Mouse (Mus musculus): Measurements from ENCODE around the gene Oxtr. TPM values are rescaled to one million over a fixed set of nuclear protein-coding genes. Genes with fewer than 3 reads are reported as not detected.

Gene Oxtr
- polyA plus RNA-seq, 1 experiment from 2014 or later, result 0.13 TPM

GRCm38 (mm10) chr6:112497456-112497855 is 7.7 kb upstream of the Oxtr start:
- Histone ChIP-seq H3K9me3 (replicated peaks) (no peaks in the 10 kb centered on the region), H3K36me3 (no peaks in the 10 kb centered on the region), H3K27me3 (ENCODE audit: low read depth, poor library complexity, severe bottlenecking) (peaks cover 7% of the 10 kb centered on the region; the same call in 1 of the 2 replicates), H3K4me3 (no peak overlapping the region), H3K4me1 (peaks cover 25% of the 10 kb centered on the region), H3K27ac (no peak overlapping the region)
- 64% methylated on average over 2 of the region's 2 CpGs for WGBS
- no peak for DNase-seq (ENCODE audit: low spot score)

- H3K27ac ChIP-seq, result peak overlapping the region; percentile 66; the same call in 1 of the 2 replicates
- H3K4me1 ChIP-seq, result peaks cover 25% of the 10 kb centered on the region
- peaks cover 17% of the 10 kb centered on the region for H3K27me3 ChIP-seq (ENCODE audit: low read depth, poor library complexity, severe bottlenecking)
- no peaks in the 10 kb centered on the region for H3K36me3 ChIP-seq
- H3K4me3 ChIP-seq, result no peak overlapping the region
- DNase-seq (ENCODE audit: low spot score), result no peak
- no peaks in the 10 kb centered on the region for H3K9me3 ChIP-seq (replicated peaks)
- 74% methylated on average over 8 of the region's 8 CpGs for WGBS
Observed at GRCm38 (mm10) chr6:112496291-112497060, 6.7 kb upstream of the Oxtr start.

- WGBS, result 33% methylated on average over 4 of the region's 4 CpGs
- Histone ChIP-seq H3K36me3 (no peaks in the 10 kb centered on the region), H3K27ac (peak overlapping the region; percentile 66), H3K27me3 (ENCODE audit: low read depth, poor library complexity, severe bottlenecking) (peaks cover 28% of the 10 kb centered on the region), H3K9me3 (replicated peaks) (no peaks in the 10 kb centered on the region), H3K4me1 (peaks cover 31% of the 10 kb centered on the region), H3K4me3 (no peak overlapping the region)
- DNase-seq (ENCODE audit: low spot score), result no peak
Observed at GRCm38 (mm10) chr6:112495219-112495618, 5.5 kb upstream of the Oxtr start.

- H3K9me3 ChIP-seq (replicated peaks), result no peaks in the 10 kb centered on the region
- peaks cover 37% of the 10 kb centered on the region for H3K4me1 ChIP-seq
- no peaks in the 10 kb centered on the region for H3K36me3 ChIP-seq
- H3K27ac ChIP-seq, result peak overlapping the region; percentile 66
- DNase-seq (ENCODE audit: low spot score), result peak; percentile 45
- 65% methylated on average over 10 of the region's 10 CpGs for whole genome bisulfite sequencing
- H3K4me3 ChIP-seq, result no peak overlapping the region
- peaks cover 34% of the 10 kb centered on the region for H3K27me3 ChIP-seq (ENCODE audit: low read depth, poor library complexity, severe bottlenecking)
Observed at GRCm38 (mm10) chr6:112494620-112495081, 4.9 kb upstream of the Oxtr start.

GRCm38 (mm10) chr6:112493371-112493770 is 3.6 kb upstream of the Oxtr start:
- H3K27ac ChIP-seq, result no peak overlapping the region
- 92% methylated on average over 9 of the region's 9 CpGs for WGBS
- no peaks in the 10 kb centered on the region for H3K9me3 ChIP-seq (replicated peaks)
- peaks cover 46% of the 10 kb centered on the region for H3K4me1 ChIP-seq
- H3K4me3 ChIP-seq, result no peak overlapping the region
- peaks cover 47% of the 10 kb centered on the region for H3K27me3 ChIP-seq (ENCODE audit: low read depth, poor library complexity, severe bottlenecking)
- no peak for DNase-seq (ENCODE audit: low spot score)
- no peaks in the 10 kb centered on the region for H3K36me3 ChIP-seq

GRCm38 (mm10) chr6:112492656-112493055 is 2.9 kb upstream of the Oxtr start:
- Histone ChIP-seq H3K27me3 (ENCODE audit: low read depth, poor library complexity, severe bottlenecking) (peaks cover 54% of the 10 kb centered on the region), H3K36me3 (no peaks in the 10 kb centered on the region), H3K4me1 (peaks cover 46% of the 10 kb centered on the region), H3K9me3 (replicated peaks) (no peaks in the 10 kb centered on the region), H3K4me3 (no peak overlapping the region), H3K27ac (no peak overlapping the region)
- no peak for DNase-seq (ENCODE audit: low spot score)
- WGBS, result 90% methylated on average over 6 of the region's 6 CpGs

- 79% methylated on average over 8 of the region's 8 CpGs for WGBS
- Histone ChIP-seq H3K27me3 (ENCODE audit: low read depth, poor library complexity, severe bottlenecking) (peaks cover 65% of the 10 kb centered on the region), H3K4me3 (no peak overlapping the region), H3K27ac (no peak overlapping the region), H3K9me3 (replicated peaks) (no peaks in the 10 kb centered on the region), H3K36me3 (no peaks in the 10 kb centered on the region), H3K4me1 (peaks cover 44% of the 10 kb centered on the region)
- no peak for DNase-seq (ENCODE audit: low spot score)
Observed at GRCm38 (mm10) chr6:112491521-112491920, 1.8 kb upstream of the Oxtr start.

GRCm38 (mm10) chr6:112490625-112491242 is 991 bp upstream of the Oxtr start:
- H3K27me3 ChIP-seq (ENCODE audit: low read depth, poor library complexity, severe bottlenecking), result peaks cover 73% of the 10 kb centered on the region
- peak; percentile 93 for DNase-seq (ENCODE audit: low spot score)
- peak overlapping the region; percentile 49 for H3K4me3 ChIP-seq
- peaks cover 36% of the 10 kb centered on the region for H3K4me1 ChIP-seq
- H3K9me3 ChIP-seq (replicated peaks), result no peaks in the 10 kb centered on the region
- no peaks in the 10 kb centered on the region for H3K36me3 ChIP-seq
- H3K27ac ChIP-seq, result no peak overlapping the region
- WGBS, result 2% methylated on average over 35 of the region's 35 CpGs

- H3K9me3 ChIP-seq (replicated peaks), result no peaks in the 10 kb centered on the region
- H3K27me3 ChIP-seq (ENCODE audit: low read depth, poor library complexity, severe bottlenecking), result peaks cover 81% of the 10 kb centered on the region
- peak; percentile 53 for DNase-seq (ENCODE audit: low spot score)
- H3K36me3 ChIP-seq, result no peaks in the 10 kb centered on the region
- H3K27ac ChIP-seq, result no peak overlapping the region
- peaks cover 22% of the 10 kb centered on the region for H3K4me1 ChIP-seq
- H3K4me3 ChIP-seq, result peak overlapping the region; percentile 49
- WGBS, result 5% methylated on average over 72 of the region's 72 CpGs
Observed at GRCm38 (mm10) chr6:112489181-112489909, 398 bp downstream of the Oxtr start.

- Histone ChIP-seq H3K27ac (no peak overlapping the region), H3K4me1 (peaks cover 25% of the 10 kb centered on the region), H3K27me3 (ENCODE audit: low read depth, poor library complexity, severe bottlenecking) (peaks cover 86% of the 10 kb centered on the region), H3K4me3 (peak overlapping the region; percentile 49), H3K9me3 (replicated peaks) (no peaks in the 10 kb centered on the region), H3K36me3 (no peaks in the 10 kb centered on the region)
- DNase-seq (ENCODE audit: low spot score), result no peak
- WGBS, result 42% methylated on average over 24 of the region's 24 CpGs
Observed at GRCm38 (mm10) chr6:112488821-112489180, 942 bp downstream of the Oxtr start.

- H3K27me3 ChIP-seq (ENCODE audit: low read depth, poor library complexity, severe bottlenecking), result peaks cover 84% of the 10 kb centered on the region
- H3K4me3 ChIP-seq, result no peak overlapping the region
- H3K27ac ChIP-seq, result no peak overlapping the region
- no peak for DNase-seq (ENCODE audit: low spot score)
- 84% methylated on average over 5 of the region's 5 CpGs for WGBS
- no peaks in the 10 kb centered on the region for H3K9me3 ChIP-seq (replicated peaks)
- H3K36me3 ChIP-seq, result no peaks in the 10 kb centered on the region
- peaks cover 25% of the 10 kb centered on the region for H3K4me1 ChIP-seq
Observed at GRCm38 (mm10) chr6:112487993-112488392, 1.8 kb downstream of the Oxtr start.

- H3K27ac ChIP-seq, result no peak overlapping the region
- H3K9me3 ChIP-seq (replicated peaks), result no peaks in the 10 kb centered on the region
- WGBS, result 7% methylated on average over 4 of the region's 4 CpGs
- H3K36me3 ChIP-seq, result no peaks in the 10 kb centered on the region
- peaks cover 9% of the 10 kb centered on the region for H3K4me1 ChIP-seq
- no peak overlapping the region for H3K4me3 ChIP-seq
- DNase-seq (ENCODE audit: low spot score), result peak; percentile 53
- H3K27me3 ChIP-seq (ENCODE audit: low read depth, poor library complexity, severe bottlenecking), result peaks cover 56% of the 10 kb centered on the region
Observed at GRCm38 (mm10) chr6:112484316-112484715, 5.4 kb downstream of the Oxtr start.

GRCm38 (mm10) chr6:112479861-112480260 is 9.9 kb downstream of the Oxtr start:
- DNase-seq (ENCODE audit: low spot score), result no peak
- H3K27ac ChIP-seq, result no peak overlapping the region

More at GRCm38 (mm10) chr6:112479861-112480260, 9.9 kb downstream of the Oxtr start:
- Histone ChIP-seq H3K4me1 (peaks cover 4% of the 10 kb centered on the region; the same call in 1 of the 2 replicates), H3K36me3 (no peaks in the 10 kb centered on the region), H3K4me3 (peak overlapping the region; percentile 25; the same call in 1 of the 2 replicates), H3K9me3 (replicated peaks) (no peaks in the 10 kb centered on the region), H3K27me3 (ENCODE audit: low read depth, poor library complexity, severe bottlenecking) (peaks cover 17% of the 10 kb centered on the region)
- 46% methylated on average over 13 of the region's 13 CpGs for WGBS
